Mouse (Mus musculus) mouse embryonic stem cell (cell line): ENCODE data around the gene Tiam2.

Experiments used
- in situ Hi-C, 2 experiments: fragments of 300-500 bp; cut with MboI; formaldehyde crosslinking; loops; 1 replicate in 1 of 2; 3 replicates in 1 of 2; pipeline ENCODE4 v1.14.3; 2019 to 2020; ENCODE audit warnings: low sequenced_read_pairs in 2 of 2, low pct_unique_long_range_greater_than_20kb in 1 of 2, mixed read lengths in 1 of 2; ENCODE audit not compliant: unreplicated experiment in 1 of 2

Gene Tiam2

GRCm38 (mm10) chr17:3481576-3482575, 155.5 kb downstream of the Tiam2 start:
- in situ Hi-C loops: no loop called here

- in situ Hi-C loops: no loop called here
Measured at GRCm38 (mm10) chr17:3483091-3483490, 156.7 kb downstream of the Tiam2 start.

GRCm38 (mm10) chr17:3485851-3486250, 159.5 kb downstream of the Tiam2 start:
- in situ Hi-C loops: no loop called here

- in situ Hi-C loops: no loop called here
Measured at GRCm38 (mm10) chr17:3487211-3487610, 160.8 kb downstream of the Tiam2 start.

GRCm38 (mm10) chr17:3487721-3488601, 161.6 kb downstream of the Tiam2 start:
- in situ Hi-C loops: no loop called here

- in situ Hi-C loops: no loop called here
Measured at GRCm38 (mm10) chr17:3490216-3490895, 164.0 kb downstream of the Tiam2 start.

- in situ Hi-C loops: no loop called here
Measured at GRCm38 (mm10) chr17:3491065-3491464, 164.7 kb downstream of the Tiam2 start.

- in situ Hi-C loops: no loop called here
Measured at GRCm38 (mm10) chr17:3491667-3492066, 165.3 kb downstream of the Tiam2 start.

GRCm38 (mm10) chr17:3495576-3495975, 169.2 kb downstream of the Tiam2 start:
- in situ Hi-C loops: no loop called here

- in situ Hi-C loops: no loop called here
Measured at GRCm38 (mm10) chr17:3496080-3496479, 169.7 kb downstream of the Tiam2 start.

GRCm38 (mm10) chr17:3498086-3498485, 171.7 kb downstream of the Tiam2 start:
- in situ Hi-C loops: no loop called here

- in situ Hi-C loops: no loop called here
Measured at GRCm38 (mm10) chr17:3498580-3498979, 172.2 kb downstream of the Tiam2 start.

GRCm38 (mm10) chr17:3499468-3499867, 173.1 kb downstream of the Tiam2 start:
- in situ Hi-C loops: no loop called here

GRCm38 (mm10) chr17:3500076-3500475, 173.7 kb downstream of the Tiam2 start:
- in situ Hi-C loops: loop anchor here in 1 of 2 experiments (5.0 kb wide), 1 partner anchor 48 kb away; no protein-coding TSS in a partner anchor

- in situ Hi-C loops: loop anchor here in 1 of 2 experiments (5.0 kb wide), 1 partner anchor 49 kb away; no protein-coding TSS in a partner anchor
Measured at GRCm38 (mm10) chr17:3500936-3501335, 174.6 kb downstream of the Tiam2 start.

GRCm38 (mm10) chr17:3505711-3506110, 179.3 kb downstream of the Tiam2 start:
- in situ Hi-C loops: no loop called here

GRCm38 (mm10) chr17:3506508-3506907, 180.1 kb downstream of the Tiam2 start:
- in situ Hi-C loops: no loop called here

- in situ Hi-C loops: no loop called here
Measured at GRCm38 (mm10) chr17:3509841-3510240, 183.5 kb downstream of the Tiam2 start.
